ENCODE assay signal across 1 mouse cellular context in the genomic region with DNA sequence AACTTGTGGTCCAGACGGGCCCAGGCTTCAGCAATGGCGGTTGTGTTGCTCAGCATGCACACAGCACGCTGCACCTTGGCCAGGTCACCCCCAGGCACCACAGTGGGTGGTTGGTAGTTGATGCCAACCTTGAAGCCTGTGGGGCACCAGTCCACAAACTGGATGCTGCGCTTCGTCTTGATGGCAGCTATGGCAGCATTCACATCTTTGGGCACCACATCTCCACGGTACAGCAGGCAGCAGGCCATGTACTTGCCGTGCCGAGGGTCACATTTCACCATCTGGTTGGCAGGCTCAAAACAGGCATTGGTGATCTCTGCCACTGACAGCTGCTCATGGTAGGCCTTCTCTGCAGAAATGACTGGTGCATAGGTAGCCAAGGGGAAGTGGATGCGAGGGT.
TF ChIP-seq lines count a peak whose summit lies in the region.

No protein-coding gene starts in this region.

TF ChIP-seq in MEL, 35 proteins besides CTCF, POLR2A, EP300 and RAD21:
- 0 out of 2 replicates have a peak, but pooled peaks have one; percentile 42 for TF ChIP-seq POLR2AphosphoS5 (IDR thresholded peaks at IDR 0.05; ENCODE audit: borderline replicate concordance, low read depth, low read length)
- TF ChIP-seq SIN3A (IDR thresholded peaks at IDR 0.05; ENCODE audit: low read length): no peak
- peak; percentile 25; the same call in 1 of the 2 replicates for TF ChIP-seq POLR2AphosphoS2 (IDR thresholded peaks at IDR 0.05; ENCODE audit: low read length)
- TF ChIP-seq GABPA (IDR thresholded peaks at IDR 0.05; ENCODE audit: low read depth, low read length): no peak
